8 mouse cellular contexts compared by ENCODE assay signal in the genomic region with DNA sequence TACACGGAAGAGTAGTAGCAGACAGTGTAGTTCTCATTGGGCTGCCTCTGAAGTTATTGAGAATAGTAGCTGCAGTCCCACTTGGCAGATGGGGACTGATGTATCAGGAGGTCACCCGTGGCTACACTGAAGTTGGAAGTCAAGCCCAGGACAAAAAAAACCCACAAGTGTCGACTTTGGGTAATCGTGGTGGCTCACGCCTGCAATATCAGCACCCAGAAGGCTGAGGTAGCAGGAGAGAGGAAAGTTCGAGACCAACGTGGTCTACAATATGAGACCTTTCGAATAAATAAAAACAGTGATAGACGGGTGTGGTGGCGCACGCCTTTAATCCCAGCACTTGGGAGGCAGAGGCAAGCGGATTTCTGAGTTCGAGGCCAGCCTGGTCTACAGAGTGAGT. TPM values are rescaled to one million over a fixed set of nuclear protein-coding genes. Genes with fewer than 3 reads are reported as not detected.
DNase-seq lines count a peak whose midpoint lies in the region; ATAC-seq and TF ChIP-seq lines count a peak whose summit lies in the region.

No protein-coding gene starts in this region.

- TF ChIP-seq CTCF in testis, adult 2 months (IDR thresholded peaks at IDR 0.05; ENCODE audit: control insufficient read depth, insufficient read depth, insufficient replicate concordance, low read depth, low read length) = no peak

- no peak for ATAC-seq in limb, embryonic 12.5 days (ENCODE audit: insufficient number of reproducible peaks, insufficient read depth, low FRiP score, low TSS enrichment, low read depth)
- no peak for ATAC-seq in stomach, embryonic 15.5 days (ENCODE audit: insufficient read depth, low FRiP score, low read depth)

- H3K27ac ChIP-seq in testis, adult 2 months (ENCODE audit: control insufficient read depth, insufficient read depth, low read depth, low read length) = no peak overlapping the region; the same call in 1 of the 2 replicates
- H3K27ac ChIP-seq in limb, embryonic 12.5 days = no peak overlapping the region
- no peak overlapping the region for H3K27ac ChIP-seq in stomach, embryonic 15.5 days

- H3K4me3 ChIP-seq in testis, adult 2 months (ENCODE audit: control insufficient read depth, low read depth, low read length) = peak overlapping the region; percentile 95
- H3K4me3 ChIP-seq in limb, embryonic 12.5 days (replicated peaks) = peak overlapping the region; percentile 64
- peak overlapping the region; percentile 60 for H3K4me3 ChIP-seq in stomach, embryonic 15.5 days (replicated peaks)

- no peak for TF ChIP-seq POLR2A in testis, adult 2 months (IDR thresholded peaks at IDR 0.05; ENCODE audit: control insufficient read depth, low read depth, low read length)

- 51% methylated on average over 13 of the region's 13 CpGs for WGBS in limb, embryonic 12.5 days
- WGBS in stomach, embryonic 15.5 days = 44% methylated on average over 13 of the region's 13 CpGs

- H3K36me3 ChIP-seq in testis, adult 2 months (ENCODE audit: control insufficient read depth, insufficient read depth, low read length) = no peaks in the 10 kb centered on the region
- no peaks in the 10 kb centered on the region for H3K36me3 ChIP-seq in limb, embryonic 12.5 days
- no peaks in the 10 kb centered on the region for H3K36me3 ChIP-seq in stomach, embryonic 15.5 days

- H3K27me3 ChIP-seq in testis, adult 2 months (ENCODE audit: control insufficient read depth, insufficient read depth, low read length) = no peaks in the 10 kb centered on the region
- H3K27me3 ChIP-seq in limb, embryonic 12.5 days = no peaks in the 10 kb centered on the region
- no peaks in the 10 kb centered on the region for H3K27me3 ChIP-seq in stomach, embryonic 15.5 days (replicated peaks)

- H3K9me3 ChIP-seq in limb, embryonic 12.5 days = no peaks in the 10 kb centered on the region
- no peaks in the 10 kb centered on the region for H3K9me3 ChIP-seq in stomach, embryonic 15.5 days

- DNase-seq in cerebellum, adult 9-10 months = peak; percentile 70
- no peak for DNase-seq in cerebellum, postnatal 10 days
- no peak for DNase-seq in testis, postnatal 10 days (ENCODE audit: low spot score)
- no peak for DNase-seq in adrenal gland, adult 8-10 months
- no peak for DNase-seq in kidney, adult 18-20 months

- H3K4me1 ChIP-seq in testis, adult 2 months (ENCODE audit: control insufficient read depth, insufficient read depth, low read length) = peaks cover 15% of the 10 kb centered on the region
- peaks cover 10% of the 10 kb centered on the region; the same call in 1 of the 2 replicates for H3K4me1 ChIP-seq in limb, embryonic 12.5 days (replicated peaks)
- peaks cover 6% of the 10 kb centered on the region for H3K4me1 ChIP-seq in stomach, embryonic 15.5 days

- peak overlapping the region; percentile 66 for H3K4me2 ChIP-seq in limb, embryonic 12.5 days
- peak overlapping the region; percentile 73 for H3K4me2 ChIP-seq in stomach, embryonic 15.5 days

- peak overlapping the region; percentile 59; the same call in 1 of the 2 replicates for H3K9ac ChIP-seq in limb, embryonic 12.5 days (replicated peaks)
- H3K9ac ChIP-seq in stomach, embryonic 15.5 days = no peak overlapping the region

RNA-seq across cellular contexts. Expression of gene Map1lc3b, which starts 5.4 kb away (rescaled TPM):
- polyA plus RNA-seq in testis, adult 2 months (2012; rRNA removed) = 22.6 and 26.5 TPM in 2 replicates
- polyA plus RNA-seq in limb, embryonic 12.5 days (2016; fragmentation: Nextera tagmentation; extraction: Ambion mirVana) = 186 and 190 TPM in 2 replicates
- 179 and 217 TPM in 2 replicates for polyA plus RNA-seq in stomach, embryonic 15.5 days (2015; fragmentation: Nextera tagmentation; extraction: Ambion mirVana)
- 100 to 1,000 TPM; 167 to 214 (median 191) TPM for total RNA-seq in adrenal gland, adult 8-10 months (2022)

RNA-seq across cellular contexts. Expression of gene Fbxo31, which starts 6.1 kb away (rescaled TPM):
- 6.1 and 6.8 TPM in 2 replicates for polyA plus RNA-seq in testis, adult 2 months (2012; rRNA removed)
- polyA plus RNA-seq in limb, embryonic 12.5 days (2016; fragmentation: Nextera tagmentation; extraction: Ambion mirVana) = 19.4 and 19.7 TPM in 2 replicates
- polyA plus RNA-seq in stomach, embryonic 15.5 days (2015; fragmentation: Nextera tagmentation; extraction: Ambion mirVana) = 15.8 and 16.3 TPM in 2 replicates
- total RNA-seq in adrenal gland, adult 8-10 months (2022) = 10 to 100 TPM; 33.4 to 52.9 (median 41.8) TPM

RNA-seq across cellular contexts. Expression of gene 1700018B08Rik, which starts 40.6 kb away (rescaled TPM):
- polyA plus RNA-seq in testis, adult 2 months (2012; rRNA removed) = 438 and 472 TPM in 2 replicates
- not detected in 2 replicates for polyA plus RNA-seq in limb, embryonic 12.5 days (2016; fragmentation: Nextera tagmentation; extraction: Ambion mirVana)
- polyA plus RNA-seq in stomach, embryonic 15.5 days (2015; fragmentation: Nextera tagmentation; extraction: Ambion mirVana) = not detected in 2 replicates
- not detected for total RNA-seq in adrenal gland, adult 8-10 months (2022)

Comparison
In these comparisons a context has a peak if more than half of its experiments do, and no peak if none do; other contexts are left out.
1. RNA of gene 1700018B08Rik, which starts 40.6 kb away (polyA plus RNA-seq): 438 to 472 TPM in testis, adult 2 months; not detected in limb, embryonic 12.5 days and not detected in stomach, embryonic 15.5 days; every median in the first group is over 100 times any median in the second.
2. Peak in every context shown above with its lines, with median percentiles within 50 percentile points of each other: H3K4me3 ChIP-seq.